Mouse (Mus musculus) T-helper 17 cell (primary cell): ENCODE measurements around the gene Cdk2.

Source experiments
- in situ Hi-C, 2 experiments: fragments of 300-600 bp; cut with MboI, MseI; formaldehyde crosslinking; loops; 1 replicate in 1 of 2; 2 replicates in 1 of 2; pipeline ENCODE4 v1.15.1; 2025; ENCODE audit warnings: high pct_unique_total_duplicates in 2 of 2

Cdk2 gene

GRCm38 (mm10) chr10:128656731-128657130, 48.1 kb downstream of the Cdk2 start:
- in situ Hi-C loops, result no loop called here

DNA sequence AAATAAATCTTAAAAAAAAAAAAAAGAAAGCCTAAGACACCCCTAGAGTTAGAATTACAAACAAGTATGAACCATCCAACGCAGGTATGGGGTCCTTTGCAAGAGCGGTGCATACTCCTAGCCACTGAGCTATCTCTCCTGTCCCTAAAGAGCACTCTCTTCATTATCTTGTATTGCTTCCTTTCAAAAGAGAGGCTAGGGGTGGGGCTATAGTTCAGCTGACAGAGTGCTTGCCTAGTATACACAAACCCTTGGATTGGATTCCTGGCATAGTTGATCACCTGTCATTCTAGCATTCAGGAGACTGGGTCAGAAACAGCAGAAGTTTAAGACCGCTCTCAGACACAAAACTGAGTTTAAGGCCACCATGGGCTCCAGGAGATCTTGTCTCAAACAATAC, 49.6 kb downstream of the Cdk2 start:
- in situ Hi-C loops, result no loop called here

DNA sequence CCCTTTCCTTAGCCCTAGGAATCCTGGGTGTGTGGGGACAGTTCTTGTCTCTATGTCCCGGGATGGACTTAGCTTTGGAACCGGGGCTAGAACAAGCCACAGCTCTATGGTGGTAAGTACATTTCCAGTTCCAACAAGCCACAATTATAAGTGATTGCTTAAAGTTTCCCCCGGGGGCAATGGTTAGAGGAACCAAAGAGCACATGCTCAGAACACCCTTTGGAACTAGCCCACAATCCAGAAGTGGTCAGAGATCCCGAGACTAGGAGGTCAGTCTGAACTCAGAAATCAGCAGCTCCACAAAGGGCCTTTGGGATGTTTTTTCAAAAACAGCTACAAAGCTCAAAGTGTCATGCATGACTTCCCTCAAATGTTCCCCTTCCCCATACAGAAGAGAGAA, 51.0 kb downstream of the Cdk2 start:
- in situ Hi-C loops, result no loop called here
